Mouse (Mus musculus) retina, postnatal 1 day (tissue): ENCODE measurements around the gene Gm20388.

ENCODE experiments used
- DNase-seq: peaks from one replicate; pipeline ENCODE4 v3.0.0-alpha.2; 2012

Gene Gm20388

DNA sequence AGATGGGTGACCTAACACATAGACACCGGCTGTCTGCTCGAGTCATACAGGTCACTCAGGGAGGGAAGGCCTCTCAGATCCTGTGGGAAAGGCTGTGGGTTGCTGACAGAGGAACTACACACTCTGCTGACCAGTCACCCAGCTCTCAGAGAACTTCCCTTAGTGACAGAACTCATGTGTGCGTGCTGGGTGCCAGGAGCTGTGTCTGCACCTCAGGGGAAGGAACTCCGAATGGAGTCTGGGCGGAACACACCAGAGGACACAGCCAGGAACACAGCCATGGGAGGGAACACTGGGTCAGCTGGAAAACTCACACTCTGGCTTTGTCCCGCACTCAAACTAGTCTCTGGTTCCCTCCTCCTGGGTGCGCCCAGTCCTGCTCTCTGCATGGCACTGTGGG, 2497.0 kb downstream of the Gm20388 start:
- no peak for DNase-seq

DNA sequence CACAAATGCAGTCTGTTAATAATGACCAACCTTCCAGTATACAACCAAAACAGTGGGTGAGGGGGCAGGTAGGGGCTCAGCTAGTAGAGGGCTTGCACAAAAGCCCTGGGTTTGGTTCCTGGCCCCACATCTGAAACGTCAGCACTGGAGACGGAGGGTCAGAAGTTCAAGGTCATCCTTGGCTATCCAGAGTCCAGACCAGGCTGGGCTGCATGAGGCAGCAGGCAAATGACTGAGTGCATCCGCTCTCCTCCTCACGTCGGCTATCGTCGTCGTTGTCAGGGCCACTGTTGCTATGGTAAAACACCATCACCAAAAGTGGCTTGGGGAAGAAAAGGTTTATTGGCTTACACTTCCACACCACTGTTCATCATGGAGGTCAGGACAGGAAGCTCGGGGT, 2503.7 kb downstream of the Gm20388 start:
- DNase-seq = no peak

DNA sequence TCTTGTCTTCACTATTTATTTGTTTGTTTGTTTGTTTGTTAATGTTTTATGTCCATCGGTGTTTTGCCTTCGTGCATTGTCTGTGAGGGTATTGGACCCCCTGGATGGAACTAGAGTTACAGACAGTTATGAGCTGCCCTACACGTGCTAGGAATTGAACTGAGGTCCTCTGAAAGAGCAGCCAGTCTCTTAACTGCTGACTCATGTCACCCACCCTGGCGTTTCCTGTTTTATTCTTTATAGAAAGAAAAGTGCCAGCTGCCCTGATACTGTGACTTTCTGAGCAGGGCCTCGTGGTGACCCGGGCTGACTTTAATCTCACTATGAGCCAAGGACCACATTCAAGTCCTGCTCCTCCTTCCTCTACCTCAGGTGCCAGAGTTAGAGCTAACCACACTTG, 2504.9 kb downstream of the Gm20388 start:
- no peak for DNase-seq

DNA sequence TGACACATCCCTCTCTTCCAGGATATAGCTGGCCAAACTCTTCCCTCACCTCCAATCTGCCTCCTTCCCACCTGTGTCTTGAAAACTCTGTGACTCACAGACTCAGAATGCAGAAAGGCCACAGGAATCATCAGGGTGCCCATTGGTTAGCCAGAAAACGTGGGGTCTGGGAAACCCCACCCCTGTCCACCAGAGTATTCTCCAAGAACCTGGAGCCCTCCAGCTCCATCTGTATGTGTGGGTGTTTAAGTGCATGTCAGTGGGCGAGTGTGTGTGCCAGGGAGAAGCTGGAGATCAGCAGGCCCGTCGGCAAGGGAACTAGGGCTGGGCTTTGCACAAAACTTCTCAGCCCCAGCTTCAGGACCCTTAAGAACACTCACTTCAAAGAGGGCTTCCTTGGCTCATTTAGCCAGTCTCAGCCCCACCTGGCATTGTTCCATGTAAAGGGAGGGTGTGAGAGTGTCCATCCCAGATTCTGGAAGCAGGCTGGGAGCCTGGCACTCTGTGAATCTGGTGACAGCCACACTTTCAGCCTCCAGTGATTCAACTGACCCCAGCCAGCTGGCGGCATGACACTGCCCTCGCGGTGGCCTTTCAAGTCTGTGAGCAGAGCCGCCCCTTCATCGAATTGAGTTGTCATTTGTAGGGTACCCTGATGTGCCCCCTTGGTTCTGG, 2509.4 kb downstream of the Gm20388 start:
- DNase-seq = no peak

DNA sequence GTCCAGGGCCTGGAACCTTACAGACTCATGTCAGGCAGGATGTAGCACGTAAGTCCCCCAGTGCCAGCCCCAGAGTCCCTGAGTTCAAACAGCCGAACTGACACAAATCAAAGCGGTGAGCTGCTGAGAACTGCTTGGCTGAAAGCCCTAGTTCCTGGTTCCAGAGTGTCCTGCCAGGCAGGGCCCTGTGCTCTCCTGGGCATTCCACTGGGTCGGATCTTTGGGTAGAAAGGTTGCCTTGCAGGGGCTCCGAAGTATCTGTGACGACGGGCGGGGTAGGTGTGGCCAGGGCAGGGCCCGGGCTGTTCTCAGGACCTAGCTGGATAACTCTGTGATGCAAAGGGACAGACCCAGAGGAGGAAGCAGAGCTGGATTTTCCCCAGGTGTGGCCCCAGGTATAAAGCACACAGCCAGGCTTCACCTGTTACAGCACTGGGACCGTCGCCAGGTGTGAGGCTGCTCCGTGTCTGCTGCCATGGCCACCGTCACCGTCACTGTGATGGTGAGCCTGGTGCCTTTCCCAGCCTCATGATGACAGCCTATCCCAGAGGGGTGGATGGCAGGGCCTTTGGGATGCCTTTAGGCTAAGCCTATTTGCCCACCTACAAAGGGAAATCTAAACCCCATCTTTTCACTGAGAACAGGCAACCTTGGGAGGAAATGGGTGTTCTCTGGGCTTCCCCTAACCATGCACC, 2510.9 kb downstream of the Gm20388 start, which contains the start of gene Il17c:
Il17c (plus strand) TSS at position 645 of the 695 bp plus-strand sequence.
- no peak for DNase-seq

DNA sequence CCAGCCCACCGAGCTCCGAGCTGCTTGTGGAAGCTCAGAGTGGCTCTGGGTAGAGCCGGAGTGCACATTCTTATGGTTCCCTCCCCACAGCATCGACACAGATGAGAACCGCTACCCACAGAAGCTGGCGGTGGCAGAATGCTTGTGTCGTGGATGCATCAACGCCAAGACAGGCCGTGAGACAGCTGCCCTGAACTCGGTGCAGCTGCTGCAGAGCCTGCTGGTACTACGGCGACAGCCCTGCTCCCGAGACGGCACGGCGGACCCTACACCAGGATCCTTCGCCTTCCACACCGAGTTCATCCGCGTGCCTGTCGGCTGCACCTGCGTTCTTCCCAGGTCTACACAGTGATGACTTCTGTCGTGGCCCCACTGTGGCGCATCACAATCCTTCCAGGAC, 2512.6 kb downstream of the Gm20388 start:
- no peak for DNase-seq

DNA sequence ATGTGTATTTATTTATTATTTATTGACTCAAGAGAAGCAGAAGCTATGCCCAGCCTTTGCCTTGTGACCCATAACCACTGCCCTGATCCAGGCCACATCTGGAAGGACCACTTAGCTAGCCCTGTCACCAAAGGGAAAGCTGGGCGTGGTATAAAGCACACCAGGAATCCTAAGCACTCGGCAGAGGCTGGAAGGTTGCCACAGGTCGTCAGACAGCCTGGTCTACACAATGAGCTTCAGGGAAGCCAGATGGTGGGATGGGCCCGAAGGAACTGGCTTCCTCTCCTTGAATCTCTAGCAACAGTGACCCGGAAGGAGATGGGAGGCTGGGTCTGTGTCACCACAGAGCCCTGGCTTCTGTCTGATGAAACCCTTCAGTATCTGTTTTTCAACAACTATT, 2513.0 kb downstream of the Gm20388 start:
- no peak for DNase-seq

DNA sequence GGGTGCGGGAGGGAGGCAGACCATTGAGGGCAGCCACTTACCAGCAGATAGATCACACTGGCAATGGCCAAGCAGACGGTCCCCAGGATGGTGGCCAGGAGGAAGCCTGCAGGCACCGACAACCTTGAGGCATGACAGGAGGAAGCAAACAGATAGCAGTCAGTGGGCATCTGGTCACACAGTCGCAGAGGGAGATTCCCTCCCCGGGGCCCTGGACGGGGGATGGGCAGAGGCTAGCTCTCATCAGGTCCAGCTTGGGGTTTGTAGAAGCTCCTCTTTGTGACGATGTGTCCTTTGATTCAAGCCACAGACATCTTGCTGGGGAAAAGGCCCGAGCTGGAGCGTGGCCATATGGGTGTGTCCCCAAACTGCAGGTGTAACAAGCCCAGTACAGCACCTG, 2515.5 kb downstream of the Gm20388 start:
- no peak for DNase-seq

DNA sequence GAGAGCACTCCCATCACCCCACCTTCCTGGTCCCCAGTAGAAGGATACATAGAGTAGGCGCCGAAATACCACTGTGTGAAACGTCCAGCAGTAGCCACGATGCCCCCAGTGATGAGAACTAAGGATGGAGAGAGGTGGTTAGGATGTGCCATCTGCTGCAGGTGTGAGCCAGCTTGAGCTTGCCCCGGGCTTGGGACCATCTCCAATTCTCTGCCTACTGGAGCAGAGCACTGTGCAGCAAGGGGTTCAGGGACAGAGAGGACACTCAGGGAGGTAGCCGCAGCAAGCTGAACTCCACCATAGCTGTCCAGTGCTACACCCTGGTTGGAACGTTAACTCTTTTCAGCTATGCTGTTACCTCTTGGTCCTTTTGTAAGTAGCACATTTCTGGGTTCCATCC, 2517.0 kb downstream of the Gm20388 start:
- DNase-seq = no peak

DNA sequence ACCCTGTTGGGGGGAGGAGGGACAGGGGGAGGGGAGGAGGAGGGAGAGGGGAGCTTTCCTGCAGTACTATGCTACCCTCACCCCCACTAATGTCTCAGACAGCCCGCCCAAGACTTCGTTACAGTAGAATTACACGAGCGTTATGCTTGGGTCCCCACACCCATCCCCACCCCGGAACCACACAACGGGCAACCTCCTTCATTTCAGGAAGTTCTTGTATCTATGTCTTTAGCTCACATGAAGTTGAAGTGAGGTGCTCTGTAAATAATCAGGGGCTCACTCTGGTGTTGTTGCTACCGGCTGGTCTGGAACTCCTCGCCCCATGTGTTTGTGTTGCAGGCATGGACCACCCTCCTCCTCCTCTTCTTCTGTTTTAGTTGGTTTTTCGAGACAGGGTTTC, 2517.5 kb downstream of the Gm20388 start:
- no peak for DNase-seq

DNA sequence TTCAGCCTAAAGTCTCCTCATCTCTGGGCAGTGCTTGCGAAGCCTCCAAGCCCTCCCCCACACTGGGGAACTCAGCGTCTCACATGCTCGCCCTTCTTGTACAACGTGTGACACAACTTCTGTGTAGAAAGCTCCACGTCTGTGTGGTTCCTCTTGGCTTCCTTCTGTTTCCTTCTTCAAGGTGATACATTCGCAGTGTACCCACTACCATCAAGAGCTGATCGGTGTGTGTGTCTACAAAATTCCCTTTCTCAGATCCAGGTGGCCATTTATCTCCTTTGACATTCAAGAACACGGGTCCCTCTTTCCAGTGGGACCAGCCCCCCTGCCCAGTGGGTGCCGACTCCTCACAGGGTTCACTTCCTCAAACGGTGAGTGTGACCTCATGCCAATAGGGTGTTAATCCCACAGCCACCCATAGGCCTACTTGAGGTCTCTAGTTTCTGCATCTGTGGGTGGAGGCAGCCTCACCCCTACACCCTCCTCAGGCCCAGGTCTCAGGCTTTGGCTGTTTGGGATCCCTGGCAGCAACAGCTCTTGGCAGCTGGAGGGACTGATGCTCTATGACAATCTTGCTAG, 2519.5 kb downstream of the Gm20388 start:
- DNase-seq = no peak

DNA sequence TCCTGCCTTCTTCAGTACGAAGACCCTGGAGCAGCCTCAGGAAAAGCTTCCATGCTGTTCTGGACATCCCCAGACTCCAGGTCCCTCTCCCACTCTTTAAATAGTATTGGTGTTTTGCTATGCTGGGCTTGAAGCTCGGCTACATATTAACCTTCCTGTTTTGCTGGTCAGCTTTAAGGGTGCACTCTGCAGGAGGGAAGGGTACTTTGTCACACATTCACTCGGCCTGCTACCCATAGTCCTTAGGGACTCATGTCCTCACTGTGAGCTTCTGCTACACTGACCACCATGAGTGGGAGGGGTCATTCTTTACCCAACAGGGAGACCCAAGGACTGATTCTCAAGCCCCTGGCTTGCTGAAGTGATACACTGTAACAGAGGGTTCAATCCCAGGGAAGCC, 2520.0 kb downstream of the Gm20388 start:
- no peak for DNase-seq

DNA sequence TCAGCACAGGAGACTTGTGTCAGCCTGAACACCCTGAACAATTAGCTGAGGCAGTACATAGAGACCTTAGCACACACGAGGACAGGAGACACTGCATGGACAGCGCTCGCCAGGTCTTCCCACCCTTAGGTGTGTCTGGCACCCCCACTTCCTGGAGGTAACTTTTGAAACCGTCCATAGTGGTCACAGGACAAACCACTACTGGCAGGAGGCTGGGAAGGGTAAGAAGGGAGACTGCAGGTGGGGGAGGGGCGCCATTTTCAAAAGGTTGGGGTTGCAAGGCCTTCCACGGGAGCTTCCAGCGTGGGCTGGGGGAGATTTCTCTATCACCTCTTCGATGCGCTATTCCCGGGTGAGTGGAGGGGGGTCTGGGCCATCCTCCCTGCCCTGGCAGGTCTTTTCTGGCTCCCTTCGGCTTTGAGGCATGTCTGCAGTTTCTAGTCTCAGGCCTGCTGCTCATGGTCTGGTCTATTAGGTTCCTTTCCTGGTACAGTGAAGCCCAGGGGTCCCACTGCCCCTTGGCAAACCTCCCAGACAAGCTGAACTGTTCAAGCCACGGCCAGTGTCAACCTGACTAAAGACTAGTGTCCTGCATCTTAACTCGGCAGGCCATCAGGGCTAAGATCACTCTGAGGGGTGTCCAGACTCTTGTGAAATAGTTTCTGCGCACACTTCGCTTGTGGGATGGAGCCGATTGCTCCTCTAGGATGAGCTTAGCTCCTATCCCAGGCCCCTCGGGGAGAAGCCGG, 2521.2 kb downstream of the Gm20388 start:
- peak; percentile 24 for DNase-seq

DNA sequence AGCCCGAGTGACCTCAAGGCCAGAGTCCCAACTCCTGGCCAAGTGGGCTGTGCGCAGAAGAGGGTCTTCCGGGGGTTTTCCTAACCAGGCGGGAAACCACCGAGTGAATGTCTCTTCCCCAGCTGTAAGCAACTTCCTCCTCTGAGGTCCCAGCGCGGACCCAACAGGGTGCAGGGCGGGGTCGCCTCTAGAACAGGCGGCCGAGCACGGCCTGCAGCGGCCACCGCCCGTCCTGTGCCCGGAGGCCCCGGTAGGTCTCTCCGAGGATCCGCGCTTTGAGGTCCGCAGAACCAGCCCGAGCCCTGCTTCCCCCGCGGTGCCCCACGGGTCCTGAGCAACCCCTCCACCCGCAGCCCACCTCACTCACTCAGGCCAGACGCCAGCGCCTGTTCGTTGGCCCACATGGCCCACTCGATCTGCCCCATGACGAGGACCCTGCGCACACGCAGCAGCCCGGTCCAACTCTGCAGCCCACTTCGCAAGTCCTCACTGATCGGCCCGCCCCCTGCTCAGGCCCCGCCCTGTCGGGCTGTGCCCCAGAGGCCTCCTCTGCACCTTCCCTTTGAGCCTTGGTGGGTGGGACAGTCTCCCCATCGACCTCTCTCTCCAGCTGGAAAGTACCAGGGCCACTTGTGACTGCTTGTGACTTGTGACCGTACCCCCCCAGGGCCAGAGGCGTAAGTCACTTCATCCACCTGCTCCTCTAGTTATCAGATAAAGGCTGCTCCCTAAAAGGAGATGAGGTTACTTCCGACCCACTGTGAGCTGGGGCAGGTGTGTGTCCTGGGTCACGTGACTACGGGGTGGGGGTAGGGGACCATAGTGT, 2522.0 kb downstream of the Gm20388 start, which contains the start of gene Cyba:
Cyba (minus strand) TSS at position 488 of the 826 bp plus-strand sequence.
- DNase-seq = peak; percentile 72

DNA sequence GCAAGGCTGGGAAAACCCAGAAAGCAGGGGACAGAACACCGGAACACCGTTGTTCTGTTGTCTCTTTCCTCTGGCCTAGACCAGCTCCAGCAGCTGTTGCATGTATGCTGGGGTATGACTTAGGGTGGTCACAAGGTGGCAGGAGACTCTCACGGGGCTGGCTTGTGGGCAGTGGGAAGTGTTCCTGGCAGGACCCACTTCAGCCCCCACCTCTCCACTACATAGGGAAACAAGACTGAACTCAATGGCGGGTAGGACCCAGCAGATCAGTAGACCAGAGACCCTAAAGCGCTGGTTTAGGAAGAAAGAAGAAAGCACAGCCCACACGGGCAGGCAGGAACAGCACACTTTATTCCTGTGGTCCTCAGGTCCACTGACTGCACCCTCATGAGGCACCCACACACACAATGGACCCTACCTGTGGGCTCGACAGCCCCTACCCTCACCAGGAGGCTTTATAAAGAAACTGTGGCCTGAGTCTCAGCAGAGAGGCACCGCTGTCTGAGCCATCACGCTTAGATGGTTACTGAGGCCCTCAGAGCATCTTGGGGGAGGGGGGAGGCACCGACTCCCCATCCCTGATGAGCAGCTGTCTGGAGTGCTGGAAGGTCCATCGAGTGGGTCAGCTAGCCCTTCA, 2522.7 kb downstream of the Gm20388 start:
- peak; percentile 35 for DNase-seq

DNA sequence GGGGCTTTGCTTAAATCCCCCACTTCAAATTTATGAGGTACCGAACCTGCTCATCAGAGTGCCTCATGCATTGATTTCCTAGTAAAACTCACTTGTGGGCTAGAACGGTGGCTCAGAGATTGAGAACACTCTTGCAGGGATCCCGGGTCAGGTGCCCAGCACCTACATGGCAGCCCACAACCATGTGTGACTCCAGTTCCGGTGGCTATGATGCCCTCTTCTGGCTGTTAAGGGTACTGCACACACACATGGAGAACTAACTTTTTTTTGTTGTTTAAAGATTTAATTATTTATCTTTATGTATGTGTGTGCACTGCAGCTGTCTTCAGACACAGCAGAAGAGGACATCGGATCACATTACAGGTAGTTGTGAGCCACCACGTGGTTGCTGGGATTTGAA, 2524.7 kb downstream of the Gm20388 start:
- DNase-seq = no peak

DNA sequence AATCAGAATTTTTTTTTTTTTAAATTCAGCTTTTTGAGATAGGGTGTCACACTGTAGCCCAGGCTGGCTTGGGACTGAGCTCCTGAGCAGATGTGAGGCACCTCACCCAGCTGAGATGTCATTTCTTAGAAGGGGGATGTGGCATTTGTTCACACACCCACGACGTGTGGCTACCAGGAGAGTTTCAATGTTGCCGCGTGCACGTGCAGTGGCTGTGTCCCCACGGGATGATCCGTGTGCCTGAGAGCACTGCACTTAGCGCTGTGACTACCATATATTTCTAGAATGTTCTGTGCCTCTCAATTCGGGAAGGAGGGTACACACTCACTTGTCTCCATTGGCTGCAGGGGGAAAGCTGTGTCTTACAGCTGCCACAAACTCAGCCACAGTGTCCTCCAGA, 2525.5 kb downstream of the Gm20388 start:
- no peak for DNase-seq

DNA sequence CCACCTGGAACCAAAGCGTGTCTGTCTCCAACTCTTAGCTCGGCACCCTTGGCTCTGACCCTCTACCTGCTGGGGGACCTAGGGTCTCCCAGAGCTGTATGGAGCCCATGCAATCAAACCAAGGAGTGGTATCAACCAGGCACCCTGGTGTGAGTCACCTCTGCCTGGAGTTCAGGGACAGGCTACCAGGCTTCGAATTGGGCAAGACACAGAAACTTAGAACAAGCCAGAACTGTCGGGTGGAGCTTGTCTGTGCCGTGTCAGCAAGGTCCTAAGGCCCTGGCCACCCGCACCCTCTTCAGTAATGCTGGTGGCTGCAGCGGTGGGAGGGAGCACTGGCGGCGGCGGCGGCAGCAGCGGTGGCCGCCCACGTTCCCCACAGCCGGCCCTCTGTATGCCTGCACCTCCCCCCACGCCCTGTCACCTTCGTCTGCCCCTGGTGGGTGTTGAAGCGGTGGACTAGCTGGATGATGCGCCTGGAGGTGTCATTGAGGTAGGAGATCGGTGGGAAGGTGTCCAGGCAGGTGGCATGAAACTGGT, 2526.0 kb downstream of the Gm20388 start:
- no peak for DNase-seq

DNA sequence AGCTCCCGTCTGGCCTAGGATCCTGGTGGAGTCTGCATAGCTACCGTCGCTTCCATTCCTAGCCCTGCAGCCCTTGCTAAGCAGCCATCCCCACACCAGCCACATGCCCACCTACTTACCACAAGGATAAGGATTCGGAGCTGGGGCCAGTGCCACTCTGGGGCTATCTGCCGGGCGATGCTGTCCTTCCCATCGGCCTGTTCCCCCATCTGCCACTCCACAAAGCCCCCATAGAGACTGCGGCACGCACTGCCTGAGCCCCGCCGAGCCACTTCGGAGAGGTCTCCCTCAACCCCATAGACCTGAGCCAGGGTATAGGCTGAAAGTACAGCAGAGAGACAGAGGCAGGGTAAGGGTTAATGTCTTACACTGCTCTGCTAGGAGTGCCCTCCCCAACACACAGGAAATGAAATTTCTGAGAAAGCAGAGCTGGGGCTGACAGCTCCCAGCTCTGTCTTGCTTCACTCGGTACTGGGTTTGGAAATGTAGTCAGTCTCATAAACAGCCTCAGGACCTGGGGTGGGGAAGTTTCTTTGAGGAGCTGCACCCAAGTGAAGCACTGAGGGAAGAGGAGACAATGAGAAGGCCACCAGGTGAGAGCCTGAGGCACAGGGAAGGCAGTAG, 2527.2 kb downstream of the Gm20388 start:
- no peak for DNase-seq

DNA sequence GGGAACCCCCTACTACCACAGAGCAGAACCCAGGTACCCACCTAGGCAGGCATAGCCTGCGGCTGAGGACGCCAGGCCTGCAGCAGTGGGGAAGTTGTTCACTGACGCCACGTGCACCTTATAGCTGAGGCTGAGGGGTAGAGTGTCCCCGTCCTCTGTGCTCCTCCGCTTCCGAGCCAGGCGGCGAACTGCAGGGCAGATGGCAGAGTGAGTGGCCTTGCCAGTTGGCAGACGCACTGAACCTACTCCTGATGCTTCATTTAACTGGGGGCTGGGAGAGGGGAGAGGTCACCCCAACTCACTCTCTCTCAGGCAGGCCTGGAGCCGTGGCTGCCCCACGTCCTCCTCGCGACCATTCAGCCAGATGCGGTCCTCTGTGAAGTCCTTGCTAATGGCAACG, 2528.7 kb downstream of the Gm20388 start:
- DNase-seq = no peak

DNA sequence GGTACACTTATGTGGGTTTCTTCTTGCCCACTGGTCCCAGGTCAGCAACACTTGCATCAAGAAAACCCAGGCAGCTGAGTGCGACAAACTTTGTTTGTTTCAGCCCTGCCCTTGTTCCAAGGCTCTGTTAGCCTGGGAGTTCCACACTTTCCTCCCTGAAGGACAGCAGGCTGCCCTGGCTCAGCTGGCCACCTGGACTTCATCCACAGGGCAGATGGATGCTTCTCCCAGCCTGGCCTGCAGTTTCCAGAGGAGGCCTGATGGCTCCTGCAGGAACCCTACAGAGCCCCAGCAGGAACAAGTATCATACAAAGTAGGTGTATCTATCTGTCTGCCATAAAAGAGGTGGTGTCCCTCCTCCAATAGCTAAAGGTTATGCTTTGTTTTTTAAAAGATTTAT, 2530.7 kb downstream of the Gm20388 start:
- DNase-seq = no peak
